Mouse (Mus musculus): ENCODE results near the gene Cluh.

Gene Cluh

GRCm38 (mm10) chr11:74649095-74649646, at the start of gene Cluh:
Cluh (plus strand) TSS chr11:74649495.
- DNase-seq (ENCODE audit: low read depth, low spot score): peak; percentile 100

- DNase-seq (ENCODE audit: low read depth, low spot score): no peak
These were observed 47.0 kb upstream of the Cluh start for GRCm38 (mm10) chr11:74602286-74602685.

- peak; percentile 71 for DNase-seq (ENCODE audit: low read depth, low spot score)
These were observed 39.2 kb upstream of the Cluh start for GRCm38 (mm10) chr11:74610068-74610467.

DNA sequence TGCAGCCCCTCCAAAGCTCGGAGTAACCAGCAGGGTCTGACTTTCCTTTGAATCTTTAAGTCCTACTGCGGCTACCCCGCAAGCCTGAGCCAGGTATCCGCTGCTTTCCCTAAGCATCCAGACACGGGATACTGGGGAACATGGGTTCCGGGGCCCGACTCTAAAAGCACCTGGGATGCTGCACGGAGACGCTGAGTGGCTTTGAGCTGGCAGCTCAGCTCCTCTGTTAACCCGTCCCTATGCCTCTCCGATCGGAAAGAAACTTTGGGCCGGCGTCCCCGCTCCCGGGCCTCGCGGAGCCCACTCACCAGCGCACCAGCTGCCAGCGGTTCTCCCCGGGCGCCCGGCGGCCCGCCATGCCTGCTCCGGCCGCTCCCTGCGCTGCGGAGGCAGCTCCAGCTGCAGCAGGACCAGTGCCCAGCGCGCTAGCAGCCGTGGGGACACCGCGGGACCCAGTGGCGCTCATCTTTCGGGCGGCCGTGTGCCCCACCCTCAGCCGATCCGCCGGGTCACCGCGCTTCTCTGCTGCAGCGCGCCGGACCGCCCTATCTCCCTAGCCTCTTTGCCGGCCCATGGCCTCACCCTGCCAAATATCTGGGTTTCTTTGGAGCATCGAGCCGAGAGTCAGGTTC, 38.6 kb upstream of the Cluh start, which contains the start of gene Rap1gap2:
Gene Rap1gap2 (minus strand): TSS at position 371 of the 632 bp plus-strand sequence.
- DNase-seq (ENCODE audit: low read depth, low spot score): peak; percentile 24

GRCm38 (mm10) chr11:74611437-74611836, 37.9 kb upstream of the Cluh start:
- peak; percentile 36 for DNase-seq (ENCODE audit: low read depth, low spot score)

- DNase-seq (ENCODE audit: low read depth, low spot score): no peak
These were observed 35.9 kb upstream of the Cluh start for GRCm38 (mm10) chr11:74613428-74613827.

DNA sequence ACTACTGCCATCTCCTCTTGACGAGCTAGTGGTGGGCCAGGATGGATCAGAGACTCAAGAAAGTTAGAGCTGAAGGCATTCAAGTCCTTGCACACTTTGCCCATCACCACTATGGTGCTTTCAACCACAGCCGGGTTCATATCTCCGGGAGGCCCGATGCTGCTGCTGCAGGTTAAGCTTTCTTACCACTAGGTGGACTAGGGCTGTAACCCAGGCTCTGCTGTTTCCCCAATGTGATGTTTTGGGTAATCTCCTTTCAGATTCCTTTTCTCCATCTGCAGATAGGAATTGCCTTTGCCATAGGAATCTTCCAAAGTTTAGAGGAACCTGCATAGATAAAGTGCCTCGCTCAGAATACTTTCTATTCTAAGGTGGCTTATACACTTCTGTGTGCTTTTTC, 33.7 kb upstream of the Cluh start:
- DNase-seq (ENCODE audit: low read depth, low spot score): peak; percentile 22

DNA sequence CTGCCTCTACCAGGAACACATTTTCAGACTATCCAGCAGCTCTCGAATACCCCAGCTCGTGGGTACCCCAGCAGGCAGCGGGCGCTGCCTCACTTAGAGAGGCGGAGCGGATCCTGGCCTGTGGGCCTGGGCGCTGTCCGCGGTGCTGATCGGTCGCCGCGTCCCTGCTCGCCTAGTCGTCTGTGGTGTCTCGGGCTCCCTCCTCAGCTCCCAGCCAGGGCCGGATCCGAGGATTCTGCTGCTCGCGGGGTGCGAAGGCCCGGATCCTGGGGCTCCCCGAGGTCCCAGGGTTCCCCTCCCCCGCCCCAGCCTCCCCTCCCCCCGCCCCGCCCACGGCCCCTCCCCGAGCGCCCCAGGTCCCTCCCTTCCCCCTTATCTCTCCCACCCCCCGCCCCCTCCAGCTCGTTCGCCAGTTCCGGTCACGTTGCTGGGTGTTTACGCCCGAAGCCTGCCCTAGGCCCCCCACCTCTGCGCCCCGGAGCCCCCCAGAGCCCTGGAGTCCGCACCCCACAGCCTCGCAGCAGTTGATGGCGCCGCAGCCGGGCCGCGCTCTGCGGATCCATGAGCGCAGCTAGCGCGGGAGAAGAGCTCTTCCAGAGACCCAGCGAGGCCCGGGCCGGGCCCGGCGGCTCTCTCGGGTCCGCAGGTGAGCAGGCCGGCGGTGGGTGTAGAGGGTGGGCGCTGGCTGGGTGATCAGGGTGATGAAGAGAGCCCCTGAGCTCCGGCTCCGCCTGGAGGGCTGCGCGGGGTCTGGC, 29.9 kb upstream of the Cluh start, which contains the start of gene Ccdc92b:
Gene Ccdc92b (plus strand): TSS at position 405 of the 755 bp plus-strand sequence.
- DNase-seq (ENCODE audit: low read depth, low spot score): peak; percentile 87

- no peak for DNase-seq (ENCODE audit: low read depth, low spot score)
These were observed 29.4 kb upstream of the Cluh start for GRCm38 (mm10) chr11:74619956-74620300.

DNA sequence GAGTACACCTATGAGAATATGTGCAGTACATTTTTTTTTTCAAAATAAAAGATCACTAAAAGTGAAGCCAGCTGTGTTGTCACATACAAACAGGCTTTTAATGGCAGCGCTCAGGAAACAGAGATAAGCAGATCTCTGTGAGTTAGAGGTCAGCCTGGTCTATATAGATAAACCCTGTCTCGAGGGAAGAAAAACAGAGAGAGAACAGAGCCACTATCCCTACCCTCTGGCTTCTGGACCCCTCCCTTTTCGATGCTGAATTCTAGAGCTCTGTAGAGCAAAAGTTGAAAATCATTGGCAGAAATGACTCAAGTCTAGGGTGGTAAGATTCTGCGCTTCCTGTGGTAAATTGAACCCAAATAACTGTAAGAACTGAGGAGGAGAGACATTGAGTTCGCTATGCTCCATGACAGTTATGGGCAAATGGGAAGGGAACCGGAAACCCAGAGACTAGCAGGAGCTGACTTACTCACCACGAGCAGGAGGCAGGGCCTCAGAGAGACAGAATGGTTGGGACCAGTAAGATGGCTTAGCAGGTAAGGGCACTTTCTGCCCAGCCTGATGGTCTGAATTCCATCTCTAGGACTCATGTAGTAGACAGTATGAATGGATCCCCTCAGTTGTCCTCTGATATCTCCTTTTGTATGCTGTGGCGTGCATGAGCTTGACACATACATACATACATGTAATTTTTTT, 27.2 kb upstream of the Cluh start:
- DNase-seq (ENCODE audit: low read depth, low spot score): no peak

- no peak for DNase-seq (ENCODE audit: low read depth, low spot score)
These were observed 25.6 kb upstream of the Cluh start for GRCm38 (mm10) chr11:74623693-74624092.

DNA sequence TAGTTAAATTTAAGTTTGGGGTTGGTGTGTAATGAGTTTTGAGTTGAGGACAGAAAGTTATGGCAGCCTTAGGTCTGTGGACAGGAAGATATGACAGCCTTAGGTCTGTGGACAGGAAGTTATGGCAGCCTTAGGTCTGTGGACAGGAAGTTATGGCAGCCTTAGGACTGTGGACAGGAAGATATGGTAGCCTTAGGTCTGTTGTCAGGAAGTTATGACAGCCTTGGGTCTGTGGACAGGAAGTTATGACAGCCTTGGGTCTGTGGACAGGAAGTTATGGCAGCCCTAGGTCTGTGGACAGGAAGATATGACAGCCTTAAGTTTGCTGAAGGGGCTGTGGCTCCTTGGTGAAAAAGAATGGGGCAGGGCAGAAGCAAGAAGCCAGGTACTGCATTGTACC, 24.0 kb upstream of the Cluh start:
- DNase-seq (ENCODE audit: low read depth, low spot score): no peak

DNA sequence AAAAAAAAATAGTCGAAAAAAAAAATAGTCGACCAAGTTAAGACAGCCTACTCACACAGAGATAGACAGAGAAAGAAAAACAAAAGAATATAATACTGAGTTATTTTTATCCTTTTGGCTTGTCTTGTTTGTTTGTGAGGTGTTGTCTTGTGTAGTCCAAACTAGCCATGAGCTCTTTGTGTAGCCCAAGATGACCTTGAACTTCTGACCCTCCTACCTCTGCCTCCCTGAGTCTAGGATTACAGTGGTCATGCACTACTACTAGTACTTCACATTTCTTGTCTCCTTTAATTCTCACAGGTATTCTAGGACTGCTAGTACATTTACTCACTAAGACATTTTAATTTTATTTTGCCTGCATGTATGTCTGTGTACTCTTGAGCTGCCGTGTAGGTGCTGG, 21.8 kb upstream of the Cluh start:
- DNase-seq (ENCODE audit: low read depth, low spot score): peak; percentile 35

DNA sequence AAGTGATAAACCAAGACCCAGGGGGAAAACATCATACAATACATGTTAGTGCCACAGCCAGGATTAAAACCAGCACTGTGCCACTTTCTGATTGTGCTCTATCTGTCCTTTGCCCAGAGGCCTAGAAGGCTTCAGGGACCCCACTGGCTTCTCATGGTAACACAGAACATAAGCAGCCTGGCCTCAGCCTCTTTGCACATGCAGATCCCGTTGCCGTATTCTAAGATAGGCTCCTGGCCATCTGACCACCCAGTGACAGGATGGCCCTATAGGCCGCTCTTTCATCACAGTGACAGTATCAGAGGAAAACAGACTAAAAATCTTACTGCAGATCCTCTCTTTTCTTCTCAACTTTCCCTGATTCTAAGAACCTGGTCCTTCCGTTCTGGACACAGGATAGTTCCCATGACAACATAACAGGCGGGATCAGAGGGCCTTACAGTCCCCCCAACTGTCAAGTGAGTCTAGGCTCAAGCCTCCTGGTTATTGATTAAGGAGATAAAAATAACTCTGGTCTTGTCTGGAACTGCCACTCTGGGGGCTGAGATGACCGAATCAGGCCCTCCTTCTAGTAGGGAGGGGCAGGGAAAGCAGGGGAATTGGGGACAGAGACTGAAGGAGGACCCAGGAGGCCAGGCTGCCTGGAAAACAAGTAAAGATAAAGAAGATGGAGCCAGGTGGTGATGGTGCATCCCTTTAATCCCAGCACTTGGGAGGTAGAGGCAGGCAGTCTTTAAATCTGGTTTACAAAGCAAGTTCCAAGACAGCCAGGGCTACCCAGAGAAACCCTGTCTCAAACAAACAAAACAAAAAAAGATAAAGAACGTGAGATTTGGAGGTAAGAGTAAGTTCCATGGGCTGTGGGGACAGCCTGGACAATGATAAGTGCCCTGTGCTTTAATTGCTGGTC, 17.2 kb upstream of the Cluh start:
- DNase-seq (ENCODE audit: low read depth, low spot score): no peak

- peak; percentile 90 for DNase-seq (ENCODE audit: low read depth, low spot score)
These were observed 14.6 kb upstream of the Cluh start for GRCm38 (mm10) chr11:74634490-74635275.

DNA sequence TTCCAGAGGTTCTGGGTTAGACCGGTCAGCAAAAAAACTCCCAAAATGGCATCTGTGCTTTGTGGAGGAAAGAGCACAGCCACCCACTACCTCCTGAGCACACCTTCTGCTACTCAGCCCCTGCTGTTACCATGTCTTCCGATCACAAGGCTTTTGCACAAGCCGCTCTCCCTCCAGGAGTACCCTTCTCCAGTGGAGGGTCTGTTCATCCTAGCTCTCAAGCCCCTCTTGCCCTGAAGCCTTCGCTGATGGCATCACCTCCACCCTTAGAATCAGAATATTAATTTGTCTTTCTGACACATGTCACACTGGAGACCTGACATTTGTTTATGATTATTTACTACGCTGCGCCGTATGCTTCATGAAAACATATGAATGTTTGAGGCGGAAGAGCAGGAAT, 11.8 kb upstream of the Cluh start:
- no peak for DNase-seq (ENCODE audit: low read depth, low spot score)

GRCm38 (mm10) chr11:74637971-74638790, 11.1 kb upstream of the Cluh start:
- DNase-seq (ENCODE audit: low read depth, low spot score): peak; percentile 90

DNA sequence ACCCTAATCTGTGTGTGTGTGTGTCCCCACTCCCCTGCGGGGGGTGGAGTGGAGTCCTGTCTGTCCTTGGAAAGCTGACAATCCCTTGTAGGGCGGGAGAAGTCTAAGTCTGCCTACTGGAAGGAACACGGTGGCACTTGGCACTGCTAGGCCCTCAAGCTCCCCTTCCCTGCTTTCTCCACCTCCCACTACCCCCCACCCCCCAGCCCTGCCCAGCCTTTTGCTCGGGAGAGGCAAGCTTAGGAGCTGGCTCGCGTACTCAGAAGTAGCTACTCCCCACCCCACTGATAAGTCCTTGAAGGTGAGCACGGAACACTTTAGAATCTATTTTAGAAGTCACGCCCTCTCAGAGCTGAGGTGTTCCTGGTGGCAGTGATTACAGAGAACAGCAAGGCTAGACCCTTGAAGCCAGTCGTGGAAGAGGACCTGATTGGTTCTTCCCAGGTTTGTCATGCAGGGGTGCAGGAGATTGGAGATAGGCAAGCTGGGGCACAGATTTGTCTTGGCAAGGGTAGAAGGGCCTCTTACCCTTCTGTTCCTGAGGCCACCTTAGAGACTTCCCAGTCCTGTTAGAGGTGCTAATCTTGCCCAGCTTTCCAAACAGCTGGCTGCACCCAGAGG, 10.4 kb upstream of the Cluh start:
- DNase-seq (ENCODE audit: low read depth, low spot score): peak; percentile 50

DNA sequence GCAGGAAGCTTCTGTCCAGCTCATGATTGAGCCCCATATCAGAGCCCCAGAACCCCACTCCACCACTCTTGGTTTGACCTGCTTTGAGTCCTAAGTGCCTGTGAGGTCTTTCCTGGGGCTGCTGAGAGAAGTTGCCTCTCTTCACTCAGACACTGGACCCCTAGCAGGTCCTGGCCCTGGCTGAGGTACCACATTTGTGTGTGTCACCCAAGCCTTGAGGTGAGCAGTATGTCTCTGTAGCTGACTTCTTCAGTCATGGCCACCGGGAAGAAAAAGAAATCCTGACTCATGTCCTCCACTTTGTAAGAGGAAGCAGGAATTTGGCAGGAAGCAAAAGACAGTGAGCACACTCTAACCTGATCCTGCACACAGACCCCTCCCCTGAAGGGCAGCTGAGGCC, 9.7 kb upstream of the Cluh start:
- no peak for DNase-seq (ENCODE audit: low read depth, low spot score)
